Mouse (Mus musculus) CH12.LX (cell line): ENCODE measurements around the gene Vmn2r19.

ENCODE experiments used
- CHD1 ChIP-seq: IDR thresholded peaks from 2 replicates; pipeline ENCODE4 v1.6.1; 2012; ENCODE audit warnings: low read depth, low read length, improper control_type of control experiment, inconsistent platforms
- CTCF ChIP-seq, 2 experiments: IDR thresholded peaks in 1 of 2; conservative IDR thresholded peaks in 1 of 2; 2 replicates each; pipeline ENCODE4 v1.5.1; 2011 to 2012; ENCODE audit warnings: low read depth in 2 of 2, low read length in 2 of 2, improper control_type of control experiment in 1 of 2, inconsistent platforms in 1 of 2, mild to moderate bottlenecking in 1 of 2, moderate library complexity in 1 of 2
- EP300 ChIP-seq: IDR thresholded peaks from 2 replicates; pipeline ENCODE4 v1.6.1; 2011; ENCODE audit warnings: low read length, improper control_type of control experiment
- MAZ ChIP-seq: IDR thresholded peaks from 2 replicates; pipeline ENCODE4 v1.6.1; 2012; ENCODE audit warnings: low read depth, mild to moderate bottlenecking, inconsistent platforms, low read length, improper control_type of control experiment, moderate library complexity
- POLR2A ChIP-seq: IDR thresholded peaks from 2 replicates; pipeline ENCODE4 v1.6.1; 2011; ENCODE audit warnings: low read depth, mild to moderate bottlenecking, improper control_type of control experiment, low read length
- POLR2AphosphoS2 ChIP-seq: IDR thresholded peaks from 2 replicates; pipeline ENCODE4 v1.6.1; 2011; ENCODE audit warnings: low read depth, low read length, improper control_type of control experiment
- USF1 ChIP-seq: IDR thresholded peaks from 2 replicates; pipeline ENCODE4 v1.6.1; 2014; ENCODE audit warnings: low read depth, mild to moderate bottlenecking, inconsistent platforms, low read length, improper control_type of control experiment
- USF2 ChIP-seq: conservative IDR thresholded peaks from 2 replicates; pipeline ENCODE4 v1.6.1; 2011; ENCODE audit warnings: low read depth, low read length, improper control_type of control experiment
- ZNF384 ChIP-seq: IDR thresholded peaks from 2 replicates; pipeline ENCODE4 v1.6.1; 2012; ENCODE audit warnings: low read depth, low read length, improper control_type of control experiment, inconsistent platforms

DNA sequence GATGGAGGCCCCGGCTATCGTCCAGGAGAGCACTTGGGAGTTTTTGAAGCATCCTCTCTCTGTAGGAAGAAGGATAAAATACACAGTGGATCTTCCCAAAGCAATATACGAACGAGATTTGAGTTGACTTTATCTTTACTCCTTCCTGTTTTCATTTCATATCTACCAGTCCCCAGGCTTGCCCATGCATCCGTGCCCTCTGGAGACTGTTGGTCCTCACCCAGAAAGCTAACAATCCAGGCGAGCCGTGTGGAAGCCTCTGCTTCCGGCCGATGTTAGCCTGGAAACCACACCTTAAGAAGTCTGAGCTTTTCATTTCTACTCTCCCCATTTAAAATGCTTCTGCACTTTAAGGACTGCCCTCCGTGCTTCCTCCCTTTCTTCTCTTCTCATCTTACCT is 19.2 kb upstream of the Vmn2r19 start:
- no peak for TF ChIP-seq EP300
- TF ChIP-seq ZNF384 = no peak
- no peak for TF ChIP-seq USF2
- TF ChIP-seq CTCF (conservative IDR thresholded peaks at IDR 0.05 in 1 of 2, IDR thresholded peaks at IDR 0.05 in 1 of 2; ENCODE audit: low read depth in 2 of 2, low read length in 2 of 2) = no peak
- no peak for TF ChIP-seq CHD1
- TF ChIP-seq POLR2AphosphoS2 = no peak
- no peak for TF ChIP-seq POLR2A
- no peak for TF ChIP-seq USF1
- no peak for TF ChIP-seq MAZ
